Mouse (Mus musculus): ENCODE results near the gene Gm49366.
A peak's percentile ranks its signal among the peaks of the same experiment; 100 is the strongest.
"Not testable (repeated sequence)": the region's sequence is repeated elsewhere in the genome, so short reads cannot be mapped to it uniquely, and the experiment has no call there.

Gm49366 gene

DNA sequence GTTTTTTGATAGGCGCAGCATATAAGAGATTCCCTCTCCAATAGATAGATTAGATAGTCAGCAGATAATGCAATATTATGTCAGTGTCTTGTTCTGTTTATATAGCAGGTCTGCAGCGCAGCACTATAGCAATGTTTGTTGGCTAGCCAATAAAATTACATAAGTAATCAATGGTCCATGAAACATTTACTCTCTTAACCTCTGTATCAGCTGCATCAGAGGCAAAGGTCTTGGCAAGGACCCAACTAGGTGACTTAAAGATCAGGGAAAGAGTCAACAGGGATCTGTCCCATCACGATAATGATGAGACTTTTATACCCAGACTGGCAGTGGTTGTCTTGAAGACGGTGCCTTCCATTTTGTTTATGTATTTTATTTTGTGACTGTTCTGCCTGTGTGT lies 5.9 kb upstream of the Gm49366 start:
- DNase-seq (ENCODE audit: low spot score in 2 of 2) = no peak

DNA sequence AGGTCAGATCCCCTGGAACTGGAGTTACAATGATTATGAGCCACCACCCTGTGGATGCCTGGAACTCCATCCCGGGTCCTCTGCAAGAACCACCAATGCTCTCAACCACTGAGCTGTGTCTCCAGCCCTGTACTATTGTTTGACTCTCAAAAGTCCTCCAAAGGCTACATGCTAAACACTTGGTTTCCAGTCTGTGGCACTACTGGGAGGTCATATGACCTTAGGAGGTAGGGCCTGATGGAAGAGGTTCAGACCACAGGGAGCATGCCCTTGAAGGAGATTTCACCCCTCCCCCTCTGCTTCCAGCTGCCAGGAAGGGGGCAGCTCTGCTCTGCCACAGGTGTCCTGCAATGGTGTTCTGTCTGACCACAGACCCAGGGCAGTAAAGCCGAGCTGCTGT lies 5.4 kb upstream of the Gm49366 start:
- not testable (repeated sequence) for DNase-seq (ENCODE audit: low spot score in 2 of 2)

DNA sequence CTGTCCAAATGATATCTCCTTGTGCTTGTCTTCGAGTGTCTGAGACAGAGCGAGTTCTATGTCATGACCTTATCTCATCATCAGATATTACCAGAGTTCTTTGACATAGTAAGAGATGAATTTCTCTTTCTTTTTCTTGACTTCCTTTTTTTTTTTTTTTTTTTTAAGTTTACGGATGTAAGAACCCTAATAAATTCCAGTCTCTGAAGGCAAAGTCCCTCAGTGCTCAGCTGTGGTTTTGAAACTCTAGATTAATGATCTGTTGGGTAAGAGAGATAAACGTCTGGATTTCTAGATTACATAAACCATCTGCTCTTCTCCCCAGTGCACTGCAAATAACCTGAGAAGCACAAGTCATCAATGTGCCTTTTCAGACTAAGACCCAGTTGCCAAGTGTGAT lies 4.6 kb upstream of the Gm49366 start:
- no peak for DNase-seq (ENCODE audit: low spot score in 2 of 2)

DNA sequence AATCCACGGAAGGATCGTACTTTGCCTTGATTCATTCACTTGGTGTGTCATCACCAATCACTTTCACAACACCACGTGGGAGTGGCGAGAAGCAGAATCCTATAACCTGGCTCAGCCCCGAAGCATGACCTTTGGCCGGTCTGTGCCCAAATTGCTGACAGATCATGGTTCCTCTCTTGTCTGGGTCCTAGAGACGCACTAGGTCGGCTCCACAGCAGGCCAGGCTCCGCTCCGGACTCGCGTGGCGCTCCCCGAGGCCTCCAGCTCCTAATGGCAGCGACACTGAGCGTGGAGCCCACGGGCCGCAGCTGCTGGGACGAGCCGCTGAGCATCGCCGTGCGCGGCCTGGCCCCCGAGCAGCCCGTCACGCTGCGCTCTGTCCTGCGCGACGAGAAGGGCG lies 494 bp upstream of the Gm49366 start, which contains the start of gene Acot4:
TSS of gene Acot4 (plus strand) at position 139 of the 400 bp plus-strand sequence.
- DNase-seq (ENCODE audit: low spot score in 2 of 2) = not testable (repeated sequence)

DNA sequence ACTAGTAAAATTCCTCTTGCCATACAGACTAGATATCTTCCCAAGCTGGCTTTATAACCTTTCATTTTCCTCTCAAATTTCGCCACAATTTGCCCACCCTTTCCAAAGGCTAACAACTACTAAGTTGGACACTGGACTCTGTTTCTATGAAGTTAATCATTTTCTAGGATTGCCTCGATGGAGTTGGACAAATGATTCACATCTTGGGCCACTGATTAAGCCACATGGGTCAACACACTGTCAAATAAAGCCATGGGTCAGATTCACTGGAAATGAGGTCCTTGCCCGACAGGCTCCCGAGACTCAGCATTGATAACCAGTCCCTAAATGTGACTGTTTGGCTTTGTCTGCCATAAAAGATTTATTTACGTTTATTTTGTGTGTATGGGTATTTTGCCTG lies 3.5 kb downstream of the Gm49366 start:
- DNase-seq (ENCODE audit: low spot score in 2 of 2) = no peak

DNA sequence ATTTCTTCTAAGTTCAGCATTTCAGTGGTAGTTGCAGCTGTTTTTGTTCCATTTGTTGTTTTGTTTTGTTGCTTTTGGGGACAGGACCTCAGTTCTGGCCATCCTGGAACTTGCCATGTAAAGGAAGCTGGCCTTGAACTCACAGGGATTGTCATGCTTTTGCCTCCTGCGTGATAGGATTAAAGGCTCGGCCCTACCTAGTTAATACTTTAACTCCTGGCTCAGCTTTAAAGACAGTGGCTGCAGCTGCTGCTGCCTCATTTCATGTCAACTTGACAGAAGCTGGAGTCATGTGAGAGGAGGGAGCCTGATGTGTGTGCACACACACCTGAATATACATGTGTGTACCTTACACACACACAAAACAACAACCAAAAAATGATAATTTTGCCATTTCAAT lies 5.3 kb downstream of the Gm49366 start:
- DNase-seq (ENCODE audit: low spot score in 2 of 2) = no peak

DNA sequence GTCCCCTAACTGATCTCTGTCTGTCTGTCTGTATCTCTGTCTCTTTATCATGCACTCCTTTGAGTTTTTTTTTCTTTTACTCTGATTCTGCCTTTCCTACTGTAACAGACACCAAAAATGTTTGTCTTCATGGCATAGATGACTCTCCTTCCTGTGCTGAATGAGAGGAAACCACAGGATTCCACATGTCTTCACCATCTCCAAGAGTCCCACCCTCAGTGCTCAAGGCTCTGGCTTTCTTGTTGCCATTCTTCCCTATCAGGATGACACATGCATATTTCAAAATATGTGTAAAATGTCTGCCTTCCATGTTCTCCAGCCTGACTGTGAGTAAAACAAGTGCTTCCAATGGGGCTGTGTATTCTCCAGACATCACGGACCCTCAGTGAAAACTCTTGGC lies 8.2 kb downstream of the Gm49366 start:
- no peak for DNase-seq (ENCODE audit: low spot score in 2 of 2)

DNA sequence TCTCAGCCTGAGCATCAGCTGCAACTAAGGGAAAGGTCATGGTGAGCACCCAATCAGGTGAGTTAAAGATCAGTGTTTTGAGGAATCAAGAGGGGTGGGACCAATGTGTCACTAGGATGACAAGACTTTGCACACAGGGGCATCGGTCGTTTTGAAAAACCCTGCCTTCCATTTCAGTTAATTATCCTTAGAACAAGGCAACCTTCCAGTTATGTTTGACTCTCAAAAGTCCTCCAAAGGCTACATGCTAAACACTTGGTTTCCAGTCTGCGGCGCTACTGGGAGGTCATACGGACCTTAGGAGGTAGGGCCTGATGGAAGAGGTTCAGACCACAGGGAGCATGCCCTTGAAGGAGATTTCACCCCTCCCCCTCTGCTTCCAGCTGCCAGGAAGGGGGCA lies 12.0 kb downstream of the Gm49366 start:
- DNase-seq (ENCODE audit: low spot score in 2 of 2) = not testable (repeated sequence)

DNA sequence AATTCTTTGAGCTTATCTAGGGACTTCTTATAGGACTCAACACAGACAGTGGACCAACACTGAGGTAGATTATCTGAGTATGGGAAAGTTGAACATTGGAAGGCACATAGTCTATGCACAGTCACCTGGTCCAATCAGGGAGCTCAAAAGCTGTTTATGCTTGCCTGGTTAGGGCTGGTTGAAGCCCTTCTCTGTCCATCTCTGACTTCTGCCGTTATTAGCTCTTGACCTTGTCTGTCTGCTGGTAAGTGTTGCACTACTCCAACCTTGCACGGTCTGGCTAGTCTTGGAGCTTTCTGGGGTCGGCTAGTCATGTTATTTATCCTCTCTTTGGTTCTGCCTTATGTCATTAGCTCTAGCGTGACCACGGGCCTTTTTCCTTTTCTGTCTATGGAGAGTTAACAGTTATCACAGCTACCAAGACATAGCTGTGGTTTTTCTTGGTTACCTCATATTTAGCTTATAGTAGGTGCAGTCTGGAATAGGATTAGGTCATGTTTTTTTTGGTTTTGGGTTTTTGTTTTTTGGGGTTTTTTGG lies 13.3 kb downstream of the Gm49366 start, which contains the start of gene Acot3:
TSS of gene Acot3 (plus strand) at position 208 of the 538 bp plus-strand sequence.
- DNase-seq (ENCODE audit: low spot score in 2 of 2) = no peak

DNA sequence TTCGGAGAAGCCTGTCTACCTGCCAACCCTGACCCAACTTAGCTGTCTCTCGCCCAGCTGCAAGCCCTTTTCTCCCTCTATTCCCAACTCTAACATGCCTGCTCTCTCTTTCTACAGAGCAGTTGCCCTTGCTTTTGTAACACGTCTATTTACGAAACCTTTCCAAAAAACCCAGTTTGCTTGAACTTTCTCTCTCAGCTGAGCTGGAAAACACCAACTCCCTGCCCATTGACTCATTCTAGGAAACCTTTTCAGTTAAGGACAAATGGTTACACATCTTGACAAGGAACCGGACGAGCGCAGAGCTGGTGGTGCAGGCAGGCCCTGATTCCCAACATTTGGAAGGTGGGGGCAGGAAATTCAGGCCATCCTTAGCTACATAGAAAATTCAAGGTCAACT lies 13.9 kb downstream of the Gm49366 start:
- DNase-seq (ENCODE audit: low spot score in 2 of 2) = no peak

DNA sequence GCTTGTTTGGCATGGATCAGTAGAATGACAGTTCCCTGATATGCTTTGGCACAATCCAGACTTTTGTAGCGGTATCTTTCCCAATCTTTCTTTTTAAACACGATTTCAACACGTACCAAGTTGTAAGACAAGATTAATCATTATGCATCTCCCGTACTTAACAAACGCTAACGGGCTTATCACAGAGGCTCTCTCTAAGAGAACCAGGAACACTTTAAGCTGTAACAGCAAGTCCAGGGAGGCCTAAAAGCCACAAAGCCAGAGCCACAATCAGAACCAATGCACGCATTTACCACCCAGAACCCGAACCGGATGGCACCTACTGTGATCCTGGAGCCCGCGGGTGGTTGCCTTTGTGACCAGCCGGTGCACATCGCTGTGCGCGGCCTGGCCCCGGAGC lies 14.4 kb downstream of the Gm49366 start:
- no peak for DNase-seq (ENCODE audit: low spot score in 2 of 2)

DNA sequence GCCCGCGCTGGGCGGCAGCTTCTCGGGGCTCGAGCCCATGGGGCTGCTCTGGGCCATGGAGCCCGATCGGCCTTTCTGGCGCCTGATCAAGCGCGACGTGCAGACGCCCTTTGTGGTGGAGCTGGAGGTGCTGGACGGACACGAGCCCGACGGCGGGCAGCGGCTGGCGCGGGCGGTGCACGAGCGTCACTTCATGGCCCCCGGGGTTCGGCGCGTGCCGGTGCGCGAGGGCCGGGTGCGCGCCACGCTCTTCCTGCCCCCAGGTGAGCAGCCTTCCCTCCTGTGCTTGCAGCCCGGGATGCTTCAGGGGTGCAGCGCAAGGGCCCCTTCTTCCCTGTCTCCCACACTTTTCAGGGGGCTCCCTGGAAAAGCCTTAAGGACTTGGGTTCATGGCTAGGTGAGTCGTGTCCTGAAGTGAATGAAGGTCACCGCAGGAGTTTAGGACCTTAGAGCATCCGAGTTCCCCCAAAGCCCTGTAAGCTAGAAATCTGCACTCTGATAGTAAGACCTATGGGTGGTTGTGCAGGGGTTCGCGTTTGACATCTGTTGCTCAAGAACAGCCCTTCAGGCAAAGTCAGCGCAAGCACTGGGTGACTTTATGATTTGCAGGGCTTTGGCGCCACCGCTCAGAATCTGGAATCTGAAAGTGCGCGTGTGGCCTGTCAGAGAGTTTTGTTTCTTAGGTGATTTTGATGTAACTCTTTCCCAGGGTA lies 15.1 kb downstream of the Gm49366 start:
- no peak for DNase-seq (ENCODE audit: low spot score in 2 of 2)

DNA sequence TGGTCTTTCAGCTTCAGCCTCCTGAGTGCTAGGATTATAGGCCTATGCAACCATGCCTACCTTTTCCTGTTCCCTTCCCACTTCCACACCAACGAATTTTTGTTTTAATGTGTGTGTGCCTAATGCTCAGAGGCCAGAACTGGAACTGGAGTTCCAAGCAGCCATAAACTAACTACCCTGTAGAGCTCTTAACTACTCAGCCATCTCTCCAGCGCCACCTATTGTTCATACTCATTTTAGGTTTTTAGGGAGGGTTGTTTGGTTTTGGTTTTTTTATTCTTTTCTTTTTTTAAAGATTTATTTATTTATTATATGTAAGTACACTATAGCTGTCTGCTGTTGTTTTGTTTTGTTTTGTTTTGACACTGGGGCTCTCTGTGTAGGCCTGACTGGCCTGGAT lies 22.2 kb downstream of the Gm49366 start:
- DNase-seq (ENCODE audit: low spot score in 2 of 2) = no peak

DNA sequence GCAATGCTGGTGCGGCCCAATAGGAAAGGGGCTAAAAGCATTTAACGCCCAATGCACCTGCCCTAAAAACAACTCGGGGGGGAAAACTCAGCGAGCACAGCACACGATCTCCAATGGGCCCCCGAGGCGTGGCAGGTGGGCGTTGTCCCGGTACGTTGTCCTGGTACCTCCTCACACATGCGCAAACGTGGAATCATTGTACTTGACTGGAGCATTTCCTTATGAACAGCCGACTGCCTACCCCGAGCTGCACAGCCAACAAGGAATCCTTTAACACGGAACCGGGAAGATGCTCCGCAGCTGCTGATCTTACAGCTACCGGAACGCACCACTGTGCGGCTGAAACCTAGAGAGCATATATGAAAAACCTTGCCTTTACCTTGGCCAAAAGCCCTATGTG lies 23.6 kb downstream of the Gm49366 start:
- no peak for DNase-seq (ENCODE audit: low spot score in 2 of 2)

DNA sequence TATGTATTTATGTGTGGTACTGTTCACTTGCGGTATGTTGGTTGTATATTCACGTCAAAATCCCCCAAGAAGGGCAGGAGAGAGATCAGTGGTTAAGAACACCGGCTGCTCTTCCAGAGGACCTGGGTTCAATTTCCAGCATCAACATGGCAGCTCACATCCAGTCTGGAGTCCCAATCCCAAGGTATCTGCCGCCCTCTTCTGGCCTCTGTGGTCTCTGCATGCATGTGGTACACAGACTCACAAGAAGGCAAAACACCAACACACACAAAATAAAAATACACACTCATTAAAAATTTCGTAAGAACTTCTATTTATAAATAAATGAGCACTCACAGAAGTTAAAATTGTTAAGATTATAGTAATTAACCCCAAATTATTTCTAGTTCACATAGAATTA lies 24.5 kb downstream of the Gm49366 start:
- no peak for DNase-seq (ENCODE audit: low spot score in 2 of 2)

DNA sequence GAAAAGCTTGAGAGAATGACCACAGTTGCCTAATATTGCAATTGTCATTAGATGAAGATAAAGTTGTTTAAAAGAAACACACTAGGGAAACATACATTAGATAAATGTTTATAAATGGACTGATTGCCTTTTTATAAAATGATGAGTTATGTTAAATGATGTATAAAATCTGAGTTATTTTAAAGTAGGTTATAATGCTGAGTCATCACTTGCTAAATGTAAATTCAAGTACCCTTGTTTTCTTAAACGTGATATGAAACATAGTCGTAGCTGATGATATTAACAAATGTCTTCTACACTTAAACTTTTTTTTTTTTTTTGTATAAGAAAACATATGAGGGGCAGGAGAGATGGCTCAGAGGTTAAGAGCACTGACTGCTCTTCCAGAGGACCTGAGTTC lies 25.1 kb downstream of the Gm49366 start:
- no peak for DNase-seq (ENCODE audit: low spot score in 2 of 2)

DNA sequence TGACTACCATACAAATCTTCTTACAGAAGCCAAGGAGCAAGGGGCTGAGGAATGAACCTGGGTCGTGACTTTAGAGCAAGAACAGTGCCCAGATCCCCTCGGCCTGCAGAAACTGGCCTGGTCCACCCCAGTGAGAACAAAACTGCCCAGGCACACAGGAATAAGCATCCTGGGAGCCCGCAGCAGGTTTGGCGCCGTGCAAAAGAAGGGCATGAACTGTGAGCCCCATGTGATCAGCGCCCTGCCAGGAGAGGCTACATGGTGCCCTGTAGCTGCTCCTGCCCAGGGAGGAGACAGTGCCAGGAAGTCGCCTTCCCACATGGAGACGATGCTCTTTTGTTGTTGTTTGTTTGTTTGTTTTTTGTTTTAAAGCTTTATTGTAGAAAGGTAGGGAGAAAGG lies 25.9 kb downstream of the Gm49366 start:
- DNase-seq (ENCODE audit: low spot score in 2 of 2) = no peak

DNA sequence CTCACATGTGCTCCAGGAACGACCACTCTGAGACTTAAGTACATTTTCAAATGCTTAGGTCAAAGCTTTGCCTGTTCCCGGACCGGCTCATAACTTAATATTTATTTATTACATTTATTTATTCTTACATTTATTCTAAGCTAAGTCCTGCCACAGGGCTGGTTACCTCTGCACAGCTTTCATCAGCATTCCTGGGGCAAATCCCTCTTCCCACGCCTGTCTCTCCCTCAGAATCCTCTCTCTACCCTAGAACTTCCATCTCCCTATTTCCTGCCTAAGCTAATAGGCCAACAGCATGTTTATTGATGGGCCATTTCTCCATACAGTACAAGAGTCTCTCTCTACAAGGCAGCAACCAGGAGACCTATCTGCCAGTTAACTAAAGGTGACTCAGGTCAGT lies 29.0 kb downstream of the Gm49366 start:
- no peak for DNase-seq (ENCODE audit: low spot score in 2 of 2)

DNA sequence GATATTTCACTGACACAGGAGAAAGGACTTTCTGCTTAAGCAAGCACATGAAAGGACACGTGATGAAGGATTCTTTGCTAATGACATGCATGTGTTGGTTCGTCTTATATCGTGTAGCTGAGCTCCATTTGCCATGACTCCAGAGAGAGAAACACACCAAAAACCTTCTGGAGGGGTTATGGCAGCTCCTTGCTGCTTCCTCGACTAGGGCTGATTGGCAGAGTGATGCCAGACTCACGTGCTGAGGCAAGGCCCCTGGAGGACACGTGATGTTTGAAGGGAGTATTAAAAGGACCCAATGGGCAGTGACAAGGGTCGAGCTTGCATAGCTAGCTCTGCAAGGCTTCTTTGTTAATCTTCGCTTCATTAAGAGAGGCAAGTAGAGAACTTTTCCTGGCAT lies 29.6 kb downstream of the Gm49366 start:
- DNase-seq (ENCODE audit: low spot score in 2 of 2) = no peak

DNA sequence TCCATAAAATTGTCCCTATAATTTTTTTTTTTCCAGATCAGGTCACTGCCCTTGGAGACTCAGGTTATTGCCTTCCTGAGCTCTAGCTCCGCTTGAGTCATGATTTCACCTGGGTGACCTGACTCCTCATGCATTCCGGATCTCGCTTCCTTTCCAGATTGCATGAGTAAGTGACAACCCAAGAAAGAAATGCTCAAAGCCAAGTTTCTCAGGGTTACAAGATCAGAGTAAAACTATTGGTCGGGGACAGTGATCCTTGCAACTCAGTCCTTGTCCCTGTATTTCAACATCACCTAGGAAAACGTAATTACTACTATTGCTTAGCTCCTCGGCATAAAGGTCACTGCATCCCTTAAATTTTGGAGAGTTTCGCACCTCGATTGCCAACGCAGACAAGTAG lies 30.3 kb downstream of the Gm49366 start, which contains the start of gene Acot5:
TSS of gene Acot5 (plus strand) at position 340 of the 400 bp plus-strand sequence.
- no peak for DNase-seq (ENCODE audit: low spot score in 2 of 2)

DNA sequence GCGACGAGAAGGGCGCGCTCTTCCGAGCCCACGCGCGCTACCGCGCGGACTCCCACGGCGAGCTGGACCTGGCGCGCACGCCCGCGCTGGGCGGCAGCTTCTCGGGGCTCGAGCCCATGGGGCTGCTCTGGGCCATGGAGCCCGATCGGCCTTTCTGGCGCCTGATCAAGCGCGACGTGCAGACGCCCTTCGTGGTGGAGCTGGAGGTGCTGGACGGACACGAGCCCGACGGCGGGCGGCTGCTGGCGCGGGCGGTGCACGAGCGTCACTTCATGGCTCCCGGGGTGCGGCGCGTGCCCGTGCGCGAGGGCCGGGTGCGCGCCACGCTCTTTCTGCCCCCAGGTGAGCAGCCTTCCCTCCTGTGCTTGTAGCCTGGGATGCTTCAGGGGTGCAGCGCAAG lies 30.8 kb downstream of the Gm49366 start:
- peak in 1 of 2 experiments; percentile 12 for DNase-seq (ENCODE audit: low spot score in 2 of 2)

DNA sequence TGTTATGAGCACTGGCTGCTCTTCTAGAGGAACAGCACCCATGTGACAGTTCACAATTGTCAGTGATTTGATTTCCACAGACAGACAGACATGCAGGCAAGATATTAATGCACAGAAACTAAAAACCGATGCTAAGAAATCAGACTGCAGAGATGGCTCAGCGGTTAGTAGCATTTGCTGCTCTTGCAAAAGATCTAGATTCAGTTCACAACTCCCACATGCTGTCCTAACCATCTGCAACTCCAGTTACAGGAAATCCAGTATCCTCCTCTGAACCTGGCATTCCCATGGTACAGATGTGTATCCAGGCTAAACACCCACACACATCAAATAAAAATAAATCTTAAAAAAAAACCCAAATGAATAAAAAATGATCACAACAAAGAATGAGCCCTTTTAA lies 33.0 kb downstream of the Gm49366 start:
- no peak for DNase-seq (ENCODE audit: low spot score in 2 of 2)

DNA sequence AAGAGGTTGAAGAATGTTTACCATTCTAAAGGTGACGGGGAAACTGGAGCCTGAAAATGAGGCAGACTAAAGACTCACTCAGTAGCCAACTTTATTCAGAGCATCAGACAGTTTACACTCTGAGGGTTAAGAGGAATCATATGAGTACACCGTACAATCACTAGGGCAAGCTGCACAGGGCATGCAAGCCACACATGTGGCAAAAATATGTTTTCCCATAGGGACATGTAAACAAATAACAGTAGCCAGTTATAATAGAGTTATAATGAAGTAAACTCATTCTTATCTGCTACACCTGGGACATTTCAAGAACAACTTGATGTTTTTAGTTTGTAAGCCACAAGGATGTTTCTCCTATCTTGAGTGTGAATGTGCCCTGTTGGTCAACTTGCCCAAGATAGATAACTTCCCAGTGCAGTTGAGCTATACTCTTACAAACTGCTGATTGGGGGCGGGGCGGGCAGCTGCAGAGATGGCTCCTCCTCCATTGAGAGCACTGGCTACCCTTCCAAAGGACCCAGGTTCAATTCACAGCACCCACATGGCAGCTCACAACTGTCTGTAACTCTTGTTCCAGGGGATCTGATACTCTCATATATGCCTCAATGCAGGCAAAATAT lies 38.7 kb downstream of the Gm49366 start:
- no peak for DNase-seq (ENCODE audit: low spot score in 2 of 2)

All from spleen, postnatal 36 days (tissue).